Mouse (Mus musculus) MEL (cell line): ENCODE data around the gene 1110059E24Rik. TPM values are rescaled to one million over a fixed set of nuclear protein-coding genes. Genes with fewer than 3 reads are reported as not detected.

Experiments used
- DNase-seq: peaks from one replicate; pipeline ENCODE4 v3.0.0; 2011; ENCODE audit warnings: low read depth, low spot score
- H3K27ac ChIP-seq: 2 replicates; pipeline ENCODE4 v1.5.1; 2012; ENCODE audit warnings: low read depth, mild to moderate bottlenecking, control low read depth, low read length, moderate library complexity; ENCODE audit not compliant: control insufficient read depth
- H3K27me3 ChIP-seq, 2 experiments: fragments of 150-350 bp in 1 of 2; sonication (generic) in 1 of 2; 2 replicates each; pipeline ENCODE4 v1.6.1; 2012; ENCODE audit warnings: low read length in 2 of 2, mild to moderate bottlenecking in 2 of 2, improper control_type of control experiment in 1 of 2, moderate library complexity in 1 of 2; ENCODE audit not compliant: insufficient read depth in 2 of 2, control insufficient read depth in 1 of 2
- H3K36me3 ChIP-seq, 2 experiments: 2 replicates each; pipeline ENCODE4 v1.6.1; 2012 to 2014; ENCODE audit warnings: low read length in 2 of 2, improper control_type of control experiment in 1 of 2, inconsistent platforms in 1 of 2, mild to moderate bottlenecking in 1 of 2; ENCODE audit not compliant: insufficient read depth in 2 of 2, control insufficient read depth in 1 of 2
- H3K4me1 ChIP-seq, 2 experiments: fragments of 150-350 bp in 1 of 2; sonication (generic) in 1 of 2; 2 replicates each; pipeline ENCODE4 v1.6.1; 2012; ENCODE audit warnings: low read length in 2 of 2, improper control_type of control experiment in 1 of 2, mild to moderate bottlenecking in 1 of 2; ENCODE audit not compliant: insufficient read depth in 2 of 2, control insufficient read depth in 1 of 2
- H3K4me3 ChIP-seq, 2 experiments: fragments of 150-350 bp in 1 of 2; sonication (generic) in 1 of 2; 2 replicates each; pipeline ENCODE4 v1.5.1; 2012; ENCODE audit warnings: low read depth in 2 of 2, low read length in 2 of 2, mild to moderate bottlenecking in 2 of 2, moderate library complexity in 2 of 2, control low read depth in 1 of 2, improper control_type of control experiment in 1 of 2; ENCODE audit not compliant: control insufficient read depth in 1 of 2, insufficient read depth in 1 of 2
- H3K79me2 ChIP-seq: 2 replicates; pipeline ENCODE4 v1.6.1; 2012; ENCODE audit warnings: mild to moderate bottlenecking, low read length, moderate library complexity; ENCODE audit not compliant: control insufficient read depth, poor library complexity, insufficient read depth
- H3K9ac ChIP-seq: 2 replicates; pipeline ENCODE4 v1.6.1; 2012; ENCODE audit warnings: low read depth, mild to moderate bottlenecking, control low read depth, low read length, moderate library complexity; ENCODE audit not compliant: control insufficient read depth, poor library complexity, severe bottlenecking
- H3K9me3 ChIP-seq: fragments of 150-350 bp; sonication (generic); replicated peaks from 2 replicates; pipeline ENCODE4 v1.6.1; 2012; ENCODE audit warnings: mild to moderate bottlenecking, low read length, improper control_type of control experiment, moderate library complexity; ENCODE audit not compliant: insufficient read depth
- BHLHE40 ChIP-seq: IDR thresholded peaks from 2 replicates; pipeline ENCODE4 v1.6.1; 2012; ENCODE audit warnings: low read depth, mild to moderate bottlenecking, inconsistent platforms, low read length, improper control_type of control experiment, borderline replicate concordance
- EP300 ChIP-seq, 2 experiments: IDR thresholded peaks; 2 replicates each; pipeline ENCODE4 v1.6.1; 2011; ENCODE audit warnings: improper control_type of control experiment in 2 of 2, low read length in 2 of 2, low read depth in 1 of 2, mild to moderate bottlenecking in 1 of 2
- ETS1 ChIP-seq: IDR thresholded peaks from 2 replicates; pipeline ENCODE4 v1.6.1; 2012; ENCODE audit warnings: low read depth, mild to moderate bottlenecking, inconsistent platforms, low read length, improper control_type of control experiment, moderate library complexity
- GABPA ChIP-seq: IDR thresholded peaks from 2 replicates; pipeline ENCODE4 v1.6.1; 2012; ENCODE audit warnings: low read depth, mild to moderate bottlenecking, inconsistent platforms, low read length, improper control_type of control experiment, moderate library complexity
- GATA1 ChIP-seq: IDR thresholded peaks from 2 replicates; pipeline ENCODE4 v1.6.1; 2011; ENCODE audit warnings: low read depth, low read length, improper control_type of control experiment
- MAX ChIP-seq: IDR thresholded peaks from 2 replicates; pipeline ENCODE4 v1.6.1; 2011; ENCODE audit warnings: low read length, improper control_type of control experiment
- MXI1 ChIP-seq: IDR thresholded peaks from 2 replicates; pipeline ENCODE4 v1.6.1; 2011; ENCODE audit warnings: mild to moderate bottlenecking, low read depth, low read length, improper control_type of control experiment
- NELFE ChIP-seq: IDR thresholded peaks from 2 replicates; pipeline ENCODE4 v1.6.1; 2011; ENCODE audit warnings: low read depth, low read length, improper control_type of control experiment
- NRF1 ChIP-seq: IDR thresholded peaks from 2 replicates; pipeline ENCODE4 v1.6.1; 2014; ENCODE audit warnings: low read depth, mild to moderate bottlenecking, inconsistent platforms, low read length, improper control_type of control experiment, moderate library complexity; ENCODE audit not compliant: poor library complexity, insufficient read depth, severe bottlenecking
- POLR2A ChIP-seq, 2 experiments: IDR thresholded peaks; 2 replicates each; pipeline ENCODE4 v1.6.1; 2011 to 2012; ENCODE audit warnings: low read length in 2 of 2, mild to moderate bottlenecking in 2 of 2, control low read depth in 1 of 2, improper control_type of control experiment in 1 of 2, low read depth in 1 of 2, moderate library complexity in 1 of 2; ENCODE audit not compliant: control insufficient read depth in 1 of 2, insufficient read depth in 1 of 2, poor library complexity in 1 of 2
- POLR2AphosphoS5 ChIP-seq: IDR thresholded peaks from 2 replicates; pipeline ENCODE4 v1.6.1; 2012; ENCODE audit warnings: low read depth, borderline replicate concordance, mild to moderate bottlenecking, inconsistent platforms, low read length, moderate library complexity, mixed read lengths
- RAD21 ChIP-seq: IDR thresholded peaks from 2 replicates; pipeline ENCODE4 v1.6.1; 2011; ENCODE audit warnings: mild to moderate bottlenecking, low read depth, low read length, improper control_type of control experiment
- RCOR1 ChIP-seq: IDR thresholded peaks from 2 replicates; pipeline ENCODE4 v1.6.1; 2012; ENCODE audit warnings: low read depth, mild to moderate bottlenecking, inconsistent platforms, low read length, improper control_type of control experiment
- SMC3 ChIP-seq: IDR thresholded peaks from 2 replicates; pipeline ENCODE4 v1.6.1; 2011; ENCODE audit warnings: low read depth, low read length, improper control_type of control experiment
- TAL1 ChIP-seq: IDR thresholded peaks from 2 replicates; pipeline ENCODE4 v1.6.1; 2012; ENCODE audit warnings: mild to moderate bottlenecking, inconsistent platforms, low read length, moderate library complexity, mixed read lengths
- TBP ChIP-seq: IDR thresholded peaks from 2 replicates; pipeline ENCODE4 v1.8.0; 2011; ENCODE audit warnings: low read depth, low read length, improper control_type of control experiment
- TCF12 ChIP-seq: IDR thresholded peaks from 2 replicates; pipeline ENCODE4 v1.6.1; 2014; ENCODE audit warnings: low read depth, mild to moderate bottlenecking, inconsistent platforms, low read length, improper control_type of control experiment, moderate library complexity
- ZC3H11A ChIP-seq: IDR thresholded peaks from 2 replicates; pipeline ENCODE4 v1.6.1; 2012; ENCODE audit warnings: low read depth, mild to moderate bottlenecking, inconsistent platforms, low read length, improper control_type of control experiment
- ZKSCAN1 ChIP-seq: IDR thresholded peaks from 2 replicates; pipeline ENCODE4 v1.6.1; 2012; ENCODE audit warnings: low read depth, mild to moderate bottlenecking, inconsistent platforms, low read length, improper control_type of control experiment, moderate library complexity
- ZMIZ1 ChIP-seq: IDR thresholded peaks from 2 replicates; pipeline ENCODE4 v1.6.1; 2012; ENCODE audit warnings: low read depth, mild to moderate bottlenecking, inconsistent platforms, low read length, improper control_type of control experiment, moderate library complexity
- polyA plus RNA-seq, 2 experiments: library from polyadenylated mRNA; stranded (reverse) in 1 of 2; unstranded in 1 of 2; fragments of >175 nt in 1 of 2; fragments of >200 nt in 1 of 2; gene quantifications; 2 replicates each; pipeline versions ENCODE4 v1.2.1 to v1.2.4; 2012; ENCODE audit warnings: low replicate concordance in 2 of 2, low read depth in 1 of 2; ENCODE audit not compliant: insufficient read length in 2 of 2, insufficient read depth in 1 of 2, missing spikeins in 1 of 2
- total RNA-seq: library from RNA; depleted of rRNA; stranded (reverse); fragments of 300-350 nt; gene quantifications from 2 replicates; pipeline ENCODE4 v1.2.3, GENCODE M21; 2012

1110059E24Rik gene
- total and polyA plus RNA-seq, 3 experiments = 17.2 to 20.0 TPM; not detected in 1

DNA sequence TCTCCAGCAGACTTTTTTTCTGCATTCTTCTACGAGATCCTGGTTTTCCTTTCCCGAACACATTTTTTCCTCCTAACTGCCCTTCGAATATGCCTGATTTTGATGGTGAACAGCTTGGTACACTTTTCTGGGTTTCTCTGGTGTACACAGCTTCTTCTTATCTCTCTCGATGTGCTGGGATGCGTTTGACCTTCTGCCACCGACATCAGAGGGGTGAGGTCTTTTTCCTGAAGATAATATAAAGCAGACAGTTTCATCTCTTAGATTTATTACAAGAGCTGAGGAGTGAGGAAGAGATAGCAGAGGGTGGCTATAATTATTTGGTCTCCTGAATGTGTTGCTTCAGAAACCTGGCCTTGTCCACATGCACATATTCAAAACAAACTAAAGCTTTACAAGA lies 71.4 kb downstream of the 1110059E24Rik start:
- Histone ChIP-seq H3K9ac (no peak overlapping the region), H3K9me3 (no peaks in the 10 kb centered on the region), H3K4me1 (peaks cover 0 to 9% of the 10 kb centered on the region in 2 experiments; a peak in 2 of 4 replicates), H3K79me2 (no peaks in the 10 kb centered on the region), H3K27ac (no peak overlapping the region), H3K27me3 (no peaks in the 10 kb centered on the region), H3K36me3 (peaks cover 0 to 10% of the 10 kb centered on the region in 2 experiments; a peak in 2 of 4 replicates), H3K4me3 (no peak overlapping the region)
- TF ChIP-seq MXI1 (no peak), MAX (no peak), RAD21 (no peak), ETS1 (0 out of 2 replicates have a peak, but pooled peaks have one; percentile 11), NRF1 (no peak), EP300 (IDR thresholded peaks at IDR 0.05; ENCODE audit: low read depth in 1 of 2, low read length in 2 of 2) (peak; percentile 46 to 69), RCOR1 (peak; percentile 73), SMC3 (no peak), ZMIZ1 (no peak), GABPA (no peak), TCF12 (peak; percentile 59), ZC3H11A (no peak), TBP (no peak), NELFE (no peak), ZKSCAN1 (no peak), GATA1 (peak; percentile 62)
- DNase-seq = no peak

DNA sequence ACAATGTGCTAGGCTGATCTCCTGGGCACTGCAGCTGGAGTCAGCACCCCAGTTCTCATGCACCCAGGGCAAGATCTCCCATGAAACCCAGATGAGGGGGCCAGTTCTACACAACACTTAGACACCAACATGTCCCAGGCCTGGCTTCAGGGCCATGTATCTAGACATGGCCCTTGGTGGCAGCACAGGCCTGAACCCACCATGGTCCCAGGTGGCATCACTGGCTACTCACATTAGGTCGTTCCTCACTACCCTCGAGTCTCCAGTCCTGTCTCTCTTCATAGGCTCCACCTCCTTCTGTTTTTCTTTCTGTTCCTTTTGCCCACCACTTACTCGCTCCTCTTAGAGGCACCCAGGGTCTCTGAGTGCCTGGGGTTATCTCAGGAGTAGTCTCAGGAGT lies 72.9 kb downstream of the 1110059E24Rik start:
- TF ChIP-seq TAL1 = no peak
- TF ChIP-seq POLR2AphosphoS5 = no peak
- no peak for TF ChIP-seq ETS1
- no peak for TF ChIP-seq BHLHE40
- no peak for TF ChIP-seq TCF12
- TF ChIP-seq ZMIZ1 = no peak
- TF ChIP-seq EP300 (IDR thresholded peaks at IDR 0.05; ENCODE audit: low read depth in 1 of 2, low read length in 2 of 2) = no peak
- no peak for TF ChIP-seq POLR2A (IDR thresholded peaks at IDR 0.05; ENCODE audit: control insufficient read depth in 1 of 2, insufficient read depth in 1 of 2, low read depth in 1 of 2, low read length in 2 of 2, poor library complexity in 1 of 2)
- TF ChIP-seq, all 39 proteins: peak for 0
- no peaks in the 10 kb centered on the region for H3K9me3 ChIP-seq
- H3K4me3 ChIP-seq = no peak overlapping the region

More for the DNA sequence above, 72.9 kb downstream of the 1110059E24Rik start:
- Histone ChIP-seq H3K9ac (no peak overlapping the region), H3K27me3 (no peaks in the 10 kb centered on the region), H3K36me3 (peaks cover 0 to 10% of the 10 kb centered on the region in 2 experiments; a peak in 2 of 4 replicates), H3K79me2 (no peaks in the 10 kb centered on the region), H3K4me1 (peaks cover 0 to 9% of the 10 kb centered on the region in 2 experiments; a peak in 2 of 4 replicates), H3K27ac (no peak overlapping the region)
- DNase-seq = no peak
